Mouse (Mus musculus) hindbrain, postnatal 0 days (tissue): ENCODE data around the gene Gsk3a. TPM values are rescaled to one million over a fixed set of nuclear protein-coding genes. Genes with fewer than 3 reads are reported as not detected.

ENCODE experiments used
- ATAC-seq: fragments of 200-750 bp; cut with Nextera tagmentation; 2 replicates; pipeline ENCODE4 v1.8.0; 2017; ENCODE audit warnings: mild to moderate bottlenecking, moderate TSS enrichment, moderate library complexity
- DNase-seq: peaks from one replicate; pipeline ENCODE4 v3.0.0-alpha.2; 2015; ENCODE audit warnings: low spot score
- H3K27ac ChIP-seq: fragments of 300-500 bp; sonication (generic); 2 replicates; pipeline ENCODE4 v1.5.1; 2014; ENCODE audit warnings: mild to moderate bottlenecking
- H3K27me3 ChIP-seq: fragments of 300-500 bp; sonication (generic); 2 replicates; pipeline ENCODE4 v1.6.1; 2014; ENCODE audit warnings: low read length, mixed read lengths; ENCODE audit not compliant: insufficient read depth
- H3K36me3 ChIP-seq: fragments of 300-500 bp; sonication (generic); 2 replicates; pipeline ENCODE4 v1.6.1; 2014; ENCODE audit warnings: low read length, mixed read lengths; ENCODE audit not compliant: insufficient read depth
- H3K4me1 ChIP-seq: fragments of 300-500 bp; sonication (generic); 2 replicates; pipeline ENCODE4 v1.6.1; 2014; ENCODE audit warnings: antibody characterized with exemption, low read length, mixed read lengths; ENCODE audit not compliant: insufficient read depth
- H3K4me2 ChIP-seq: fragments of 300-500 bp; sonication (generic); 2 replicates; pipeline ENCODE4 v1.6.1; 2014; ENCODE audit warnings: low read depth, mild to moderate bottlenecking, low read length, moderate library complexity, mixed read lengths
- H3K4me3 ChIP-seq: fragments of 300-500 bp; sonication (generic); 2 replicates; pipeline ENCODE4 v1.5.1; 2014; ENCODE audit warnings: low read length
- H3K9ac ChIP-seq: fragments of 300-500 bp; sonication (generic); replicated peaks from 2 replicates; pipeline ENCODE4 v1.6.1; 2014; ENCODE audit warnings: mild to moderate bottlenecking, low read length, moderate library complexity, mixed read lengths
- H3K9me3 ChIP-seq: fragments of 300-500 bp; sonication (generic); 2 replicates; pipeline ENCODE4 v1.6.1; 2016; ENCODE audit warnings: low read length, mixed read lengths
- CTCF ChIP-seq: IDR thresholded peaks from 2 replicates; pipeline ENCODE4 v1.5.1; 2016; ENCODE audit warnings: antibody characterized with exemption, control low read depth, low read depth
- WGBS: fragments of 180-500 bp; shearing (Covaris S2); extraction: QIAGEN DNeasy Blood & Tissue Kit; methylation state at CpG from one replicate; pipeline ENCODE4 v1.1.7; 2014; 5-methylcytosine and 5-hydroxymethylcytosine counted together
- polyA plus RNA-seq: library from polyadenylated mRNA; unstranded; fragments of >200 nt; fragmentation: Nextera tagmentation; extraction: Ambion mirVana; gene quantifications from 2 replicates; pipeline ENCODE4 v1.2.1, GENCODE M21; 2015
- total RNA-seq: library from RNA; depleted of rRNA; stranded (reverse); fragments of >200 nt; gene quantifications from 2 replicates; pipeline ENCODE4 v1.2.3, GENCODE M21; 2014

The Gsk3a gene
- total and polyA plus RNA-seq, 2 experiments from 2014 or later: 19.8 to 151 TPM

GRCm38 (mm10) chr7:25213099-25213498 lies 24.6 kb downstream of the Gsk3a start:
- 85% methylated on average over 3 of the region's 3 CpGs for WGBS
- no peak for ATAC-seq
- no peak for TF ChIP-seq CTCF
- no peaks in the 10 kb centered on the region for H3K27me3 ChIP-seq
- DNase-seq: no peak
- no peak overlapping the region for H3K4me3 ChIP-seq
- no peaks in the 10 kb centered on the region for H3K4me1 ChIP-seq
- no peak overlapping the region for H3K4me2 ChIP-seq
- H3K36me3 ChIP-seq: peaks cover 24% of the 10 kb centered on the region; the same call in 1 of the 2 replicates
- H3K9ac ChIP-seq: no peak overlapping the region
- H3K9me3 ChIP-seq: no peaks in the 10 kb centered on the region
- no peak overlapping the region for H3K27ac ChIP-seq

GRCm38 (mm10) chr7:25210482-25210881 lies 27.2 kb downstream of the Gsk3a start:
- H3K4me2 ChIP-seq: no peak overlapping the region
- WGBS: 86% methylated on average over 4 of the region's 4 CpGs
- ATAC-seq: no peak
- no peak overlapping the region for H3K27ac ChIP-seq
- H3K4me1 ChIP-seq: no peaks in the 10 kb centered on the region
- no peaks in the 10 kb centered on the region for H3K27me3 ChIP-seq
- peaks cover 25% of the 10 kb centered on the region; the same call in 1 of the 2 replicates for H3K36me3 ChIP-seq
- H3K9ac ChIP-seq: no peak overlapping the region
- H3K9me3 ChIP-seq: no peaks in the 10 kb centered on the region
- H3K4me3 ChIP-seq: no peak overlapping the region
- no peak for TF ChIP-seq CTCF
- DNase-seq: no peak

GRCm38 (mm10) chr7:25209161-25209622 lies 28.5 kb downstream of the Gsk3a start:
- Histone ChIP-seq H3K27ac (no peak overlapping the region), H3K4me3 (no peak overlapping the region), H3K36me3 (peaks cover 25% of the 10 kb centered on the region; the same call in 1 of the 2 replicates), H3K4me1 (no peaks in the 10 kb centered on the region), H3K9me3 (no peaks in the 10 kb centered on the region), H3K9ac (no peak overlapping the region), H3K27me3 (no peaks in the 10 kb centered on the region), H3K4me2 (no peak overlapping the region)
- TF ChIP-seq CTCF: no peak
- 68% methylated on average over 3 of the region's 3 CpGs for WGBS
- ATAC-seq (no peak), DNase-seq (no peak)

- WGBS: 93% methylated on average over 16 of the region's 16 CpGs
- no peak for TF ChIP-seq CTCF
- H3K9me3 ChIP-seq: no peaks in the 10 kb centered on the region
- ATAC-seq: no peak
- H3K27me3 ChIP-seq: no peaks in the 10 kb centered on the region
- DNase-seq: no peak
- H3K36me3 ChIP-seq: peaks cover 42% of the 10 kb centered on the region; the same call in 1 of the 2 replicates
- H3K4me3 ChIP-seq: no peak overlapping the region
- no peaks in the 10 kb centered on the region for H3K4me1 ChIP-seq
- no peak overlapping the region for H3K4me2 ChIP-seq
- no peak overlapping the region for H3K9ac ChIP-seq
- no peak overlapping the region for H3K27ac ChIP-seq
These were observed 31.4 kb downstream of the Gsk3a start for GRCm38 (mm10) chr7:25206094-25206830.

- 83% methylated on average over 16 of the region's 16 CpGs for WGBS
- Histone ChIP-seq H3K9ac (no peak overlapping the region), H3K4me1 (no peaks in the 10 kb centered on the region), H3K4me2 (no peak overlapping the region), H3K36me3 (peaks cover 36% of the 10 kb centered on the region; the same call in 1 of the 2 replicates), H3K27me3 (no peaks in the 10 kb centered on the region), H3K4me3 (no peak overlapping the region), H3K27ac (no peak overlapping the region), H3K9me3 (no peaks in the 10 kb centered on the region)
- ATAC-seq (no peak), DNase-seq (no peak)
- TF ChIP-seq CTCF: no peak
These were observed 32.1 kb downstream of the Gsk3a start for GRCm38 (mm10) chr7:25205355-25206093.

GRCm38 (mm10) chr7:25203624-25204023 lies 34.0 kb downstream of the Gsk3a start:
- no peaks in the 10 kb centered on the region for H3K9me3 ChIP-seq
- H3K4me2 ChIP-seq: no peak overlapping the region
- no peaks in the 10 kb centered on the region for H3K27me3 ChIP-seq
- no peak overlapping the region for H3K9ac ChIP-seq
- no peak for ATAC-seq
- WGBS: 94% methylated on average over 20 of the region's 20 CpGs
- DNase-seq: no peak
- no peak overlapping the region for H3K27ac ChIP-seq
- H3K4me3 ChIP-seq: no peak overlapping the region
- no peaks in the 10 kb centered on the region for H3K4me1 ChIP-seq
- no peak for TF ChIP-seq CTCF
- H3K36me3 ChIP-seq: 0 out of 2 replicates have a peak, but pooled peaks cover 23% of the 10 kb centered on the region
